Mouse (Mus musculus): ENCODE measurements around the gene Ripply3.
A peak's percentile ranks its signal among the peaks of the same experiment; 100 is the strongest.

The Ripply3 gene

DNA sequence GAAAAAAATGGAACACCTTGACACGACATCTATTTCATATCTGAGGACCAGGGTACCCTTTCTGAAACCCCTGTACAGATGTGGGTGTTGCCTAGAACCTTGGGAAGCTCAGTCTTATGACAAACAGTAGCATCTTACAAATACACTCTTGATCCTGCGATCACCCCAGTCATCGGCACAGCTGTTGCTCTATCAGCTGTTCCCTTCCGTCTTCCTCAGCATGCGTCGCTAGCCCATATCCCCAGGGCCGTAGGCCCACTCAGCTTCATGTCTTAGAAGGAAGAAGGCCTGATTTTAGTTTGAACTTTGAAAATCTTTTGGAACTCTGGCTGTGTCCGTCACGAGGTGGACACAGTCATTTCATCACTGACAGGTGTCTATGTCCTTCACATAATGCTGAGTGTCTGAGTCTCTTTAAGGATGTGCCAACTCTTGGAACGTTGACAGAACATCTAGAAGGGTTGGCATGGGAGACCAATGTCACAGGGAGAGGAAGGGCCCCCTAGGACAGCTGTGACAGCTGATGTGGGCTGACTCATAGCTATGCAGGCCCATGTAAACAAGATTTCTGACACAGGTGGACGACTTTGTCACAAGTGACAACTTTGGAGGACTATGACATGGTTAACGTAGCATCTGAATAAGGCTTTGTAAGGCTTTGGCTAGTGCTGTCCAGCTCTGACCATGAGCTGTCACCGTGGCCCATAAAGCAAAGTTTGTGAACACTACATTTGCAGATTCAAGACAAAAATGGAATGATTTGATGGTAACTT, 32.5 kb downstream of the Ripply3 start:
- DNase-seq, result no peak

DNA sequence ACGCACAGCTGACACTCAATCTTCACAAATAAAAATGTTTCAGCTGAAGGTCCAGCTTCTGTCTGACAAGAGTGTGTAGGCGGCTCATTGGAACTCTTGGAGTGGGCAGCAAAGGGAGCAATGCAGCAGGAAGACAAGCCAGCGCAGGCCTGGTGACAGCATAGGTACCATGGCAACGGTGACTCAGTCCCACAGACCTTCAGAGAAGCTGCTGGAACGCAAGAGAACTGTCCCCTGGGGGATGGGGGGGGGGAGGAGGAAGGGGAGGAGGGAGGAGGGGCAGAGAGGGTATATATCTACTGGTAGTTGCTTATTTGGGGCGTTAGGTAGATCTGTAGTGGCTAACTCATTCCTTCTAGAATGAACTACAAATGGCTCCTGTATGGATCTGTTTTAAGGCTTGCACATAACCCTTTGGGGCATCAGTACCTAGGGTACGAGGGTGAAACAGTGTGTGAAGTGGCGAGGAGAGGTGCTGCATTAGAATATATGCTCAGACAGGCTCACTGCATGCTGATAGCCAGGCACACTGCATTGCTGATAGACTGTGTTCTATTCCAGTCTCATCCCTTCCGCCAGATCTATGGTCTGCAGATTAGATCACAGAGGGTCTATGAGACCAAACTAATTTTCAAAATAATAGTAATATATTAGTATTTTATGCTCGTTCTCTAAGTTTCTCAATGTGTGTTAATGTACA, 34.1 kb downstream of the Ripply3 start:
- peak; percentile 32 for DNase-seq

DNA sequence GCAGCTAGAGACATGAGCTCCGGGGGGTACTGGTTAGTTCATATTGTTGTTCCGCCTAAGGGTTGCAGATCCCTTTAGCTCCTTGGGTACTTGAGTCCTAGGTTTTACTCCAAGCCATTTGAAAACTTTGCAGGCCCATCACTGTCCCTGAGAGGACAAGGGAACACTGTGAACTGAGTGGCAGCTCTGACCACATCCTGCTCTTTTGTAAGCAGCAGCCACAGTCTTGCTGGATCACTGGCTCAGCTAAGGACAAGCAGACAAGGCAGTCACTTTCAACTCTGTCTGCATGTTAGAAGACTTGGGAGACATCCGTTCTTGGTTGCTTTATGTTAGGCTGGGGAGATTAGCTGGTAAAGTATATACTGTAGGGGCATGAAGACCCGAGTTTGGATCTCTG, 35.6 kb downstream of the Ripply3 start:
- no peak for DNase-seq

DNA sequence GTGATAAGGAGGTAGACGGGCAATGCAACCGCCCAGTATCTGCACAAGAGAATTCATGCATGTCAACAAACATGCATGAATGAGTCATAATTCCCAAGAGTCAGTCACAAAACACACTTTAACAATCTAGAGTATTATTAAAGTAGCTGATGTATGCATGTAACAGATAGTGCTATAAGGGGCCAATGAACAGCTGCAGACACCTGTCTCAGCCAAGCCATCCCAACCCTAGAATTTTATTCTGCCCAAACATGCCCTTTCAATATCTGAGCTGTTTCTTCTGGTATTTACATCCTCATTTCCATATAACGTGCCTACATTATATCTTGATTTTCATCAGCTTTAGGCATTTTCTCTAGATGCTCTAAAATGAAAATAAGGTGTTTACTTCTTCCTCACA, 37.2 kb downstream of the Ripply3 start:
- DNase-seq, result no peak

DNA sequence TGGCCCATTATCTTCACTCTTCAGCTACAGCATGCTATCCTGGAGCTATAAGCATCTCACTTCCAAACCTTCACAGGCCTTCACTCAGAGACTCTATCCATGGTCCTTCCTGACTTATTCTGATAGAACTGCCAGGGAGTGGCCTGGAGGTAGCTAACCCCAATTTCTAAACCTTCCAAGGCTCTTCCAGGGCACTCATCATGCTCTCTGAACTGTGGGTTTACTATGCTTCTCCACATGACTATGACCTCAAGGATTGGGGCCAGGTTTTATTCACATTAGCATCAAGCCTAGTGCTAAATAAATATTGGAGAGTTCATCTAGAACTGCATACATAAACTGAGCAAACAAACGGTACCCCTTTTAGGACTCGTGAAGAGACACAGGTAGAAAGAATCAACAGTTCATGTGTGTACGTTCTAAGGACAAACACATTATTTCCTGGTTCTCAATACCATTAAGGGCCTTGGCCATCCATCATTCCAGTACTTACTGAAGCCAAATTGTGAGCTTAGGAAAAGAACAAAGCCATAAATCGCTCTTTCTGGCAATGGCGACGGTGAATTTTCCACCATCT, 41.5 kb downstream of the Ripply3 start:
- no peak for DNase-seq

DNA sequence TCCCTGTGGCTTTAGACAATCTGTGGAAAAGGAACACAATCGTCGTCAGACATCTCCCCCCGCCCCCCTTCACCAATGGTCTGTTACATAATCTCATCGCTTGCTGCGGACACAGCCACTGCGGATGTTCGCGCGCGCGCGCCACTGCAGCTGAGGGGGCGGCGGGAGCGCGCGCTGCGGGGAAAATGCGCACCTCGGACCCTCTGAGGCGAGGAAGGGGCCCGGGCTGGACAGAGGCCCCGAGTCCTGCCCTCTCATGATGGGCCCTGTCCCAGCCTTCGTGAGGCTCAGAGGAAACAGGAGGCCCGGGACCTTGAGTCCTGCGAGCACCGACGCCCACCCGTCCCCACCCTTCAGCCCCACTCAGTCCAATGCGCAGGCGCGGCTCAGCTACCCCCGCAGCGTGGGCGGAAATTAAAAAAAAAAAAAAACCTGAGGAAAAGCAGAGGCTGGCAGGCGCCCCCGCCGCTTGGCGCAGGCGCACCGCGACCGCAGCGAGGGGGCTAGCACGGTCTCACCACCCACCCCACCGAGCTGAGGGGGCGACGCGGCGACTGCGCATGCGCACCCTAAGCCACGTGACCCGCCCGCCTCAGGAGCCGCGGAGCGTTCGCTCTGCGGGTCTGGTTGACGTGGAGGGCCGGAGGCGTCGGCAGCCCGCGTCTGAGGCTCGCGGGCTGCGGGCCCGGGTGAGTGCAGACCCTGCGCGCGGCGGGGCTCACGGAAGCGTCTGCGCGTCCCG, 42.1 kb downstream of the Ripply3 start, which contains the start of gene Ttc3:
Gene Ttc3, plus strand, starts transcription at position 446 of the 742 bp plus-strand sequence.
- peak; percentile 97 for DNase-seq

DNA sequence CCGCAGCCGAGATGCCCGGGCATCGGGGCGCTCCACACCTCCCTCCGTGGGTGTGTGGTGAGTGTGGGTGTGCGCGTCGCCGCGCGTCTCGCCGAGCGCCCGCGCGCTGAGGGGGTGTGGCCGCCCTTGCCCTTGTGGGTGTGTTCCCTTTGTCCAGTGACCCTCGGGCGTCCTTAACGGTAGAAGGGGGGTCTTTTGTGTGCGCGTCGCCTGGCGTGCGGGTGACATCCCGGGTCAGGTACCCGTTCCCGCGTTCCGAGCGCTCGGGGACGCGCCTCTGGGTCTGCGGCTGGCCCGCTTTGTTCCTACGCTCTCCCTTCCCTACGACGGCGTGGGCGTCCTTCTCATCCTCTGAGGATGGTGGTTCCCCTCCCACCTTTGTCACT, 42.7 kb downstream of the Ripply3 start:
- peak; percentile 65 for DNase-seq

DNA sequence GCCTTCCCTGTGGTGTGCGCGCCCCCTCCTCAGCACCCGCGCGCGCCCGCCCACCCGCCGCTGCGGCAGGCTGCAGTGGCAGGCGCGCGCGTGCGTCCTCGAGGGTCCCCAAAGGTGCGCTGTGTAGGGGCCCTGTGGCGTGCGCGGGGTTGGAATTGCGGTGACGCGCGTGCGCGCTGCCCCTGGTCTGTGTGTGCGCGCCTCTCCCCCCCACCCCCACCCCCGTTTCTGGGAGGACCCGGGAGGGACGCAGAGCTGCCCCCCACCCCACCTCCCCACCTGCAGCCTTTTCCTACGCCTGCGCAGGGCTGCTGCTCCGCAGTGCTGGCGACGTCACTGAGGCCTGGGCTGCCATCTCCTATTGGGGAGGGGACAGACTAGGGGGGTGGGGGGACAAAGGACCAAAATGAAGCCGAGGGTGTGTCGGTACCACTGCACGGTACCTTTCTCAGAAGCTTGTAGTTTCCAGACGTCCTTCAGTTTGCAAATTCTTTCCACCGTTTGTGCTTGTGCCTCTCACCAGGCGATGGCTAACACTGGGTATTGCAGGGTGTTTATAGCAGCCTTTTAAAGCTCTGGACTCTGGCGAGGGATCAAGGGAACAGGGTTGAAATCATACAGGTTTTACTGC, 43.2 kb downstream of the Ripply3 start, which contains the start of gene Pigp:
Gene Pigp, minus strand, starts transcription at position 542 of the 631 bp plus-strand sequence.
- peak; percentile 85 for DNase-seq

DNA sequence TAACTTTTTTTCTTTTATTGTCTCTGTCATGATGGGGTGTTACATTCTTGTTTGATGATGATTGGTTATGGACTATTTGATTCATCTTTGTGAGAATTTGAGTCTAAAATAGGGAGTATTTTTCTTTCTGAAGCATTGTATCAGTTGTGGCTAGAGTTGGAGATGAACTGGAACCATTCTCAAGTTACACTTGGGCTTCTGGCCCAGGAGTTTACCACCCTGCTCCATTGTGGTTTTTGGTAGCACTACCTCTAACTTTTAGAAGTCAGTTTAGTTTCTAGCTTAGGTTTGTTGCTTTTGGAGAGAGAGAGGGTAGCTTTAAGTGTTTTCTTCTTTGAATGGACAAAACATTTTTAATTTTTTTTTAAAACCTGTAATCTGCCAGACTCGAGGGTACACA, 51.2 kb downstream of the Ripply3 start:
- DNase-seq, result no peak

DNA sequence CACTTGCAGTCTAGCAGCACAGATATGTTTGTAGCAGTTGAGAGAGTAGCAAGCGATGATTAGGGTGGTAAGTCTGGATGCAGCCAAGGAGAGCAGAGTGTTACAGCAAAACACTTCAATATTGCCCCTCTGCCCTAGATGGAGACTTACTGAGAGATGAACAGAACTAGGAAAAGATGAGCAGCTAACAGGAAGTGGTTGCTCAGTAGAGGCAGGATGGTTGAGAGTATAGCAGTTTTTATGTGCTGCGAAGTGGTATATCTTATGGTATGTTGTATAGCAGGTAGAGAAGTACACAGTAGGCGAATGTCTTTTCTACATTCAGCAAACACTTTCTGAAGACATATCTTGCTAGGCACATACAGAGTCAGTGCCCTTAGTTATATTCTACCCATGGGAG, 55.1 kb downstream of the Ripply3 start:
- DNase-seq, result no peak

Data from right cerebral cortex, postnatal 4 days (tissue).